Mouse (Mus musculus): ENCODE data around the gene Ky.

GRCm38 (mm10) chr9:102494454-102494853 lies 11.1 kb upstream of the Ky start:
- TF ChIP-seq CTCF (IDR thresholded peaks at IDR 0.05; ENCODE audit: low read depth) (no peak), EP300 (optimal IDR thresholded peaks at IDR 0.05) (no peak)
